Mouse (Mus musculus) heart, postnatal 0 days (tissue): ENCODE measurements around the gene 1110059E24Rik. TPM values are rescaled to one million over a fixed set of nuclear protein-coding genes. Genes with fewer than 3 reads are reported as not detected.

ENCODE experiments used
- ATAC-seq: fragments of 200-750 bp; cut with Nextera tagmentation; 2 replicates; pipeline ENCODE4 v1.8.0; 2017; ENCODE audit warnings: low read depth, moderate number of reproducible peaks, moderate library complexity; ENCODE audit not compliant: insufficient read depth
- DNase-seq: peaks from one replicate; pipeline ENCODE4 v3.0.0-alpha.2; 2016; ENCODE audit warnings: low spot score
- H3K27ac ChIP-seq: fragments of 300-500 bp; sonication (generic); 2 replicates; pipeline ENCODE4 v1.5.1; 2014; ENCODE audit warnings: low read depth, mild to moderate bottlenecking
- H3K27me3 ChIP-seq: fragments of 300-500 bp; sonication (generic); 2 replicates; pipeline ENCODE4 v1.6.1; 2014; ENCODE audit warnings: low read length, mixed read lengths; ENCODE audit not compliant: control insufficient read depth, insufficient read depth
- H3K36me3 ChIP-seq: fragments of 300-500 bp; sonication (generic); replicated peaks from 2 replicates; pipeline ENCODE4 v1.6.1; 2014; ENCODE audit warnings: low read length, mixed read lengths; ENCODE audit not compliant: control insufficient read depth, insufficient read depth
- H3K4me1 ChIP-seq: fragments of 300-500 bp; sonication (generic); 2 replicates; pipeline ENCODE4 v1.6.1; 2014; ENCODE audit warnings: antibody characterized with exemption; ENCODE audit not compliant: control insufficient read depth, insufficient read depth
- H3K4me2 ChIP-seq: fragments of 300-500 bp; sonication (generic); 2 replicates; pipeline ENCODE4 v1.6.1; 2014; ENCODE audit warnings: low read depth, mild to moderate bottlenecking, low read length, moderate library complexity
- H3K4me3 ChIP-seq: fragments of 300-500 bp; sonication (generic); 2 replicates; pipeline ENCODE4 v1.5.1; 2014; ENCODE audit warnings: low read depth, low read length
- H3K9ac ChIP-seq: fragments of 300-500 bp; sonication (generic); replicated peaks from 2 replicates; pipeline ENCODE4 v1.6.1; 2014; ENCODE audit warnings: low read depth, low read length, mixed read lengths
- H3K9me3 ChIP-seq: fragments of 300-500 bp; sonication (generic); replicated peaks from 2 replicates; pipeline ENCODE4 v1.6.1; 2016; ENCODE audit warnings: low read length; ENCODE audit not compliant: control insufficient read depth
- CTCF ChIP-seq: IDR thresholded peaks from 2 replicates; pipeline ENCODE4 v1.5.1; 2016; ENCODE audit warnings: antibody characterized with exemption, control low read depth, low read depth
- EP300 ChIP-seq: IDR thresholded peaks from 2 replicates; pipeline ENCODE4 v1.6.1; 2016; ENCODE audit warnings: antibody characterized with exemption, low read depth
- WGBS: fragments of 180-500 bp; shearing (Covaris S2); extraction: QIAGEN DNeasy Blood & Tissue Kit; methylation state at CpG from one replicate; pipeline ENCODE4 v1.1.7; 2014; 5-methylcytosine and 5-hydroxymethylcytosine counted together
- polyA plus RNA-seq: library from polyadenylated mRNA; unstranded; fragments of >200 nt; fragmentation: Nextera tagmentation; extraction: Ambion mirVana; gene quantifications from 2 replicates; pipeline ENCODE4 v1.2.1, GENCODE M21; 2015
- total RNA-seq: library from RNA; depleted of rRNA; stranded (reverse); fragments of >200 nt; gene quantifications from 2 replicates; pipeline ENCODE4 v1.2.3, GENCODE M21; 2014; ENCODE audit warnings: low replicate concordance

1110059E24Rik gene
- total and polyA plus RNA-seq, 2 experiments from 2014 or later, result 29.0 to 33.3 TPM

- Histone ChIP-seq H3K4me2 (no peak overlapping the region), H3K4me3 (no peak overlapping the region)
- ATAC-seq, result peak; percentile 62; the same call in 1 of the 2 replicates
Observed at GRCm38 (mm10) chr19:21563789-21564460, 88.9 kb downstream of the 1110059E24Rik start.

GRCm38 (mm10) chr19:21562996-21563395, 89.8 kb downstream of the 1110059E24Rik start:
- 61% methylated on average over 3 of the region's 3 CpGs for WGBS
- ATAC-seq, result no peak
- H3K9ac ChIP-seq, result no peak overlapping the region
- no peak overlapping the region for H3K27ac ChIP-seq
- H3K4me3 ChIP-seq, result no peak overlapping the region
- no peak for DNase-seq
- H3K9me3 ChIP-seq, result no peaks in the 10 kb centered on the region
- H3K36me3 ChIP-seq, result no peaks in the 10 kb centered on the region
- no peaks in the 10 kb centered on the region for H3K27me3 ChIP-seq
- no peak overlapping the region for H3K4me2 ChIP-seq
- TF ChIP-seq EP300 (no peak), CTCF (no peak)
- no peaks in the 10 kb centered on the region for H3K4me1 ChIP-seq

More at GRCm38 (mm10) chr19:21563789-21564460, 88.9 kb downstream of the 1110059E24Rik start:
- TF ChIP-seq EP300 (no peak), CTCF (peak; percentile 99)
- Histone ChIP-seq H3K36me3 (no peaks in the 10 kb centered on the region), H3K27me3 (no peaks in the 10 kb centered on the region), H3K9ac (no peak overlapping the region), H3K27ac (no peak overlapping the region), H3K4me1 (no peaks in the 10 kb centered on the region), H3K9me3 (no peaks in the 10 kb centered on the region)
- DNase-seq, result peak; percentile 72
- WGBS, result 24% methylated on average over 11 of the region's 11 CpGs

- no peak overlapping the region for H3K9ac ChIP-seq
- ATAC-seq (no peak), DNase-seq (no peak)
- TF ChIP-seq CTCF (no peak), EP300 (no peak)
- H3K9me3 ChIP-seq, result no peaks in the 10 kb centered on the region
- H3K4me3 ChIP-seq, result no peak overlapping the region
- H3K36me3 ChIP-seq, result no peaks in the 10 kb centered on the region
- H3K4me2 ChIP-seq, result no peak overlapping the region
- WGBS, result 59% methylated on average over 9 of the region's 9 CpGs
- no peaks in the 10 kb centered on the region for H3K27me3 ChIP-seq
- H3K27ac ChIP-seq, result no peak overlapping the region
- no peaks in the 10 kb centered on the region; the same call in 1 of the 2 replicates for H3K4me1 ChIP-seq
Observed at GRCm38 (mm10) chr19:21552801-21553200, 100.0 kb downstream of the 1110059E24Rik start.

GRCm38 (mm10) chr19:21551921-21552536, 100.7 kb downstream of the 1110059E24Rik start:
- Histone ChIP-seq H3K4me3 (no peak overlapping the region), H3K9me3 (no peaks in the 10 kb centered on the region), H3K36me3 (no peaks in the 10 kb centered on the region), H3K4me1 (no peaks in the 10 kb centered on the region; the same call in 1 of the 2 replicates), H3K4me2 (no peak overlapping the region), H3K27ac (no peak overlapping the region), H3K27me3 (no peaks in the 10 kb centered on the region), H3K9ac (no peak overlapping the region)
- ATAC-seq (no peak), DNase-seq (no peak)
- TF ChIP-seq EP300 (no peak), CTCF (no peak)
- 72% methylated on average over 5 of the region's 5 CpGs for WGBS

GRCm38 (mm10) chr19:21549713-21550112, 103.1 kb downstream of the 1110059E24Rik start:
- no peak for DNase-seq
- Histone ChIP-seq H3K4me1 (no peaks in the 10 kb centered on the region; the same call in 1 of the 2 replicates), H3K9me3 (no peaks in the 10 kb centered on the region), H3K27ac (no peak overlapping the region), H3K9ac (no peak overlapping the region), H3K27me3 (no peaks in the 10 kb centered on the region), H3K4me2 (no peak overlapping the region), H3K4me3 (no peak overlapping the region), H3K36me3 (no peaks in the 10 kb centered on the region)
- no peak for ATAC-seq
- no peak for TF ChIP-seq EP300
- 89% methylated on average over 3 of the region's 3 CpGs for WGBS
